Mouse (Mus musculus) limb, embryonic 14.5 days (tissue): Measurements from ENCODE around the gene Vil1. TPM values are rescaled to one million over a fixed set of nuclear protein-coding genes. Genes with fewer than 3 reads are reported as not detected.
A peak's percentile ranks its signal among the peaks of the same experiment; 100 is the strongest.

Experiments
- ATAC-seq: fragments of 200-750 bp; cut with Nextera tagmentation; 2 replicates; pipeline ENCODE4 v1.8.0; 2017; ENCODE audit warnings: low read depth, moderate number of reproducible peaks, moderate TSS enrichment; ENCODE audit not compliant: low FRiP score
- DNase-seq: peaks from one replicate; pipeline ENCODE4 v3.0.0-alpha.2; 2015; ENCODE audit warnings: low spot score
- H3K27ac ChIP-seq: fragments of 300-500 bp; sonication (generic); replicated peaks from 2 replicates; pipeline ENCODE4 v1.5.1; 2014; ENCODE audit warnings: low read depth, mild to moderate bottlenecking, low read length, moderate library complexity, mixed read lengths
- H3K27me3 ChIP-seq: fragments of 300-500 bp; sonication (generic); 2 replicates; pipeline ENCODE4 v1.6.1; 2014; ENCODE audit warnings: low read length, mixed read lengths; ENCODE audit not compliant: control insufficient read depth, insufficient read depth
- H3K36me3 ChIP-seq: fragments of 300-500 bp; sonication (generic); 2 replicates; pipeline ENCODE4 v1.6.1; 2014; ENCODE audit warnings: mild to moderate bottlenecking, low read length, moderate library complexity, mixed read lengths; ENCODE audit not compliant: control insufficient read depth, insufficient read depth
- H3K4me1 ChIP-seq: fragments of 300-500 bp; sonication (generic); 2 replicates; pipeline ENCODE4 v1.6.1; 2014; ENCODE audit warnings: antibody characterized with exemption, low read length, mixed read lengths; ENCODE audit not compliant: control insufficient read depth, insufficient read depth
- H3K4me2 ChIP-seq: fragments of 300-500 bp; sonication (generic); replicated peaks from 2 replicates; pipeline ENCODE4 v1.6.1; 2014; ENCODE audit warnings: low read depth, mild to moderate bottlenecking, low read length, moderate library complexity; ENCODE audit not compliant: severe bottlenecking
- H3K4me3 ChIP-seq: fragments of 300-500 bp; sonication (generic); replicated peaks from 2 replicates; pipeline ENCODE4 v1.5.1; 2014; ENCODE audit warnings: low read length
- H3K9ac ChIP-seq: fragments of 300-500 bp; sonication (generic); 2 replicates; pipeline ENCODE4 v1.6.1; 2014; ENCODE audit warnings: mild to moderate bottlenecking, low read depth, low read length, moderate library complexity; ENCODE audit not compliant: severe bottlenecking
- H3K9me3 ChIP-seq: fragments of 300-500 bp; sonication (generic); 2 replicates; pipeline ENCODE4 v1.6.1; 2016; ENCODE audit warnings: low read length; ENCODE audit not compliant: control insufficient read depth
- POLR2A ChIP-seq: fragments of 200-500 bp; IDR thresholded peaks from 2 replicates; pipeline ENCODE4 v1.8.0; 2012; ENCODE audit warnings: inconsistent platforms, mild to moderate bottlenecking, moderate library complexity, borderline replicate concordance; ENCODE audit not compliant: insufficient read depth, insufficient read length; ENCODE audit errors: extremely low read depth
- WGBS: fragments of 180-500 bp; shearing (Covaris S2); extraction: QIAGEN DNeasy Blood & Tissue Kit; methylation state at CpG from one replicate; pipeline ENCODE4 v1.1.7; 2014; 5-methylcytosine and 5-hydroxymethylcytosine counted together
- microRNA counts: library from miRNA; unstranded; fragments of <30 nt; microRNA quantifications from one replicate; lab custom pipeline; 2016
- microRNA-seq: library from miRNA; unstranded; fragments of <30 nt; microRNA quantifications from one replicate; pipeline ENCODE4, GENCODE M21; 2016
- polyA plus RNA-seq, 2 experiments: library from polyadenylated mRNA; depleted of rRNA in 1 of 2; stranded (reverse) in 1 of 2; unstranded in 1 of 2; fragments of >200 nt; fragmentation: Nextera tagmentation in 1 of 2; extraction: Ambion mirVana in 1 of 2; gene quantifications; 2 replicates each; pipeline versions ENCODE4 v1.2.1 to v1.2.3; 2012 to 2014

Gene Vil1
- polyA plus RNA-seq, 2 experiments = 0.10 to 0.14 TPM

GRCm38 (mm10) chr1:74444538-74444937 lies 35.4 kb downstream of the Vil1 start:
- Histone ChIP-seq H3K27ac (no peak overlapping the region), H3K27me3 (no peaks in the 10 kb centered on the region), H3K4me3 (no peak overlapping the region), H3K9ac (no peak overlapping the region), H3K4me2 (no peak overlapping the region), H3K4me1 (no peaks in the 10 kb centered on the region), H3K9me3 (no peaks in the 10 kb centered on the region), H3K36me3 (peaks cover 79% of the 10 kb centered on the region)
- 90% methylated on average over 2 of the region's 2 CpGs for WGBS
- TF ChIP-seq POLR2A = no peak
- ATAC-seq = no peak
- no peak for DNase-seq

GRCm38 (mm10) chr1:74452611-74453045 lies 43.5 kb downstream of the Vil1 start:
- no peaks in the 10 kb centered on the region for H3K4me1 ChIP-seq
- H3K9me3 ChIP-seq = no peaks in the 10 kb centered on the region
- H3K4me2 ChIP-seq = no peak overlapping the region
- no peak for TF ChIP-seq POLR2A
- peaks cover 79% of the 10 kb centered on the region for H3K36me3 ChIP-seq
- WGBS = 72% methylated on average over 4 of the region's 4 CpGs
- ATAC-seq (peak; percentile 44; the same call in 1 of the 2 replicates), DNase-seq (peak; percentile 23)
- H3K27ac ChIP-seq = no peak overlapping the region
- no peaks in the 10 kb centered on the region for H3K27me3 ChIP-seq
- no peak overlapping the region for H3K4me3 ChIP-seq
- H3K9ac ChIP-seq = no peak overlapping the region

- 77% methylated on average over 2 of the region's 2 CpGs for WGBS
- H3K36me3 ChIP-seq = peaks cover 70% of the 10 kb centered on the region
- no peak overlapping the region for H3K4me3 ChIP-seq
- H3K27ac ChIP-seq = no peak overlapping the region
- DNase-seq (peak; percentile 61), ATAC-seq (no peak)
- no peak overlapping the region for H3K9ac ChIP-seq
- no peaks in the 10 kb centered on the region for H3K4me1 ChIP-seq
- H3K27me3 ChIP-seq = no peaks in the 10 kb centered on the region
- H3K9me3 ChIP-seq = no peaks in the 10 kb centered on the region
- no peak for TF ChIP-seq POLR2A
- no peak overlapping the region for H3K4me2 ChIP-seq
Observed at GRCm38 (mm10) chr1:74460273-74460672, 51.1 kb downstream of the Vil1 start.

MicroRNA genes within 50 kb of the gene (microRNA counts, 519-probe panel; counts per million panel counts)
- 3,785 counts per million, percentile 78 among the panel's probes with 10 or more counts for microRNA mmu-miR-26b (lab: Ali Mortazavi, UCI)

Small RNA genes within 50 kb of the gene (microRNA-seq; reads per million reads assigned to microRNA genes)
- gene Mir26b = 29,864 reads per million, percentile 97 among the genes with 10 or more reads in this experiment

Other genes starting within 250 kb of the Vil1 start
- not detected in 2 replicates for gene Cxcr1, start 214.7 kb upstream of the Vil1 start, polyA plus RNA-seq (2012; rRNA removed)
- gene Cxcr1, start 214.7 kb upstream of the Vil1 start, polyA plus RNA-seq (2014; fragmentation: Nextera tagmentation; extraction: Ambion mirVana) = not detected in 2 replicates
- gene Arpc2, start 173.3 kb upstream of the Vil1 start, polyA plus RNA-seq (2012; rRNA removed) = 193 and 230 TPM in 2 replicates
- gene Arpc2, start 173.3 kb upstream of the Vil1 start, polyA plus RNA-seq (2014; fragmentation: Nextera tagmentation; extraction: Ambion mirVana) = 344 and 345 TPM in 2 replicates
- gene Gpbar1, start 130.8 kb upstream of the Vil1 start, polyA plus RNA-seq (2012; rRNA removed) = not detected in 2 replicates
- gene Gpbar1, start 130.8 kb upstream of the Vil1 start, polyA plus RNA-seq (2014; fragmentation: Nextera tagmentation; extraction: Ambion mirVana) = 0.25 and 0.34 TPM in 2 replicates
- gene Aamp, start 124.6 kb upstream of the Vil1 start, polyA plus RNA-seq (2012; rRNA removed) = 174 and 181 TPM in 2 replicates
- 228 and 238 TPM in 2 replicates for gene Aamp, start 124.6 kb upstream of the Vil1 start, polyA plus RNA-seq (2014; fragmentation: Nextera tagmentation; extraction: Ambion mirVana)
- 63.9 and 70.7 TPM in 2 replicates for gene Pnkd, start 124.4 kb upstream of the Vil1 start, polyA plus RNA-seq (2012; rRNA removed)
- 124 and 129 TPM in 2 replicates for gene Pnkd, start 124.4 kb upstream of the Vil1 start, polyA plus RNA-seq (2014; fragmentation: Nextera tagmentation; extraction: Ambion mirVana)
- gene Tmbim1, start 103.8 kb upstream of the Vil1 start, polyA plus RNA-seq (2012; rRNA removed) = 48.0 and 102 TPM in 2 replicates
- 37.7 and 41.7 TPM in 2 replicates for gene Tmbim1, start 103.8 kb upstream of the Vil1 start, polyA plus RNA-seq (2014; fragmentation: Nextera tagmentation; extraction: Ambion mirVana)
- gene Catip, start 47.3 kb upstream of the Vil1 start, polyA plus RNA-seq (2012; rRNA removed) = 3.8 and 4.2 TPM in 2 replicates
- gene Catip, start 47.3 kb upstream of the Vil1 start, polyA plus RNA-seq (2014; fragmentation: Nextera tagmentation; extraction: Ambion mirVana) = 0.73 and 1.8 TPM in 2 replicates
- gene Slc11a1, start 34.2 kb upstream of the Vil1 start, polyA plus RNA-seq (2012; rRNA removed) = 7.2 and 8.0 TPM in 2 replicates
- 3.2 and 3.5 TPM in 2 replicates for gene Slc11a1, start 34.2 kb upstream of the Vil1 start, polyA plus RNA-seq (2014; fragmentation: Nextera tagmentation; extraction: Ambion mirVana)
- gene Ctdsp1, start 17.9 kb upstream of the Vil1 start, polyA plus RNA-seq (2012; rRNA removed) = 138 and 177 TPM in 2 replicates
- gene Ctdsp1, start 17.9 kb upstream of the Vil1 start, polyA plus RNA-seq (2014; fragmentation: Nextera tagmentation; extraction: Ambion mirVana) = 96.4 and 109 TPM in 2 replicates
- gene Cnot9, start 96.7 kb downstream of the Vil1 start, polyA plus RNA-seq (2012; rRNA removed) = 56.1 and 59.3 TPM in 2 replicates
- gene Cnot9, start 96.7 kb downstream of the Vil1 start, polyA plus RNA-seq (2014; fragmentation: Nextera tagmentation; extraction: Ambion mirVana) = 64.8 and 66.9 TPM in 2 replicates
- gene Plcd4, start 133.5 kb downstream of the Vil1 start, polyA plus RNA-seq (2012; rRNA removed) = 0.43 and 0.53 TPM in 2 replicates
- 0.99 and 2.1 TPM in 2 replicates for gene Plcd4, start 133.5 kb downstream of the Vil1 start, polyA plus RNA-seq (2014; fragmentation: Nextera tagmentation; extraction: Ambion mirVana)
- 13.4 and 14.2 TPM in 2 replicates for gene Usp37, start 134.9 kb downstream of the Vil1 start, polyA plus RNA-seq (2012; rRNA removed)
- 30.3 and 33.9 TPM in 2 replicates for gene Usp37, start 134.9 kb downstream of the Vil1 start, polyA plus RNA-seq (2014; fragmentation: Nextera tagmentation; extraction: Ambion mirVana)
- gene Zfp142, start 178.9 kb downstream of the Vil1 start, polyA plus RNA-seq (2012; rRNA removed) = 21.2 and 28.9 TPM in 2 replicates
- 7.5 and 7.9 TPM in 2 replicates for gene Zfp142, start 178.9 kb downstream of the Vil1 start, polyA plus RNA-seq (2014; fragmentation: Nextera tagmentation; extraction: Ambion mirVana)
- gene Bcs1l, start 178.9 kb downstream of the Vil1 start, polyA plus RNA-seq (2012; rRNA removed) = 22.4 and 24.0 TPM in 2 replicates
- gene Bcs1l, start 178.9 kb downstream of the Vil1 start, polyA plus RNA-seq (2014; fragmentation: Nextera tagmentation; extraction: Ambion mirVana) = 16.6 and 21.3 TPM in 2 replicates
- gene Rnf25, start 192.0 kb downstream of the Vil1 start, polyA plus RNA-seq (2012; rRNA removed) = 129 and 132 TPM in 2 replicates
- gene Rnf25, start 192.0 kb downstream of the Vil1 start, polyA plus RNA-seq (2014; fragmentation: Nextera tagmentation; extraction: Ambion mirVana) = 7.1 and 10.0 TPM in 2 replicates
- gene Stk36, start 192.1 kb downstream of the Vil1 start, polyA plus RNA-seq (2012; rRNA removed) = 9.8 and 15.3 TPM in 2 replicates
- gene Stk36, start 192.1 kb downstream of the Vil1 start, polyA plus RNA-seq (2014; fragmentation: Nextera tagmentation; extraction: Ambion mirVana) = 7.6 and 8.3 TPM in 2 replicates